Mouse (Mus musculus) liver, embryonic 16.5 days (tissue): ENCODE measurements around the gene Lamp1. TPM values are rescaled to one million over a fixed set of nuclear protein-coding genes. Genes with fewer than 3 reads are reported as not detected.

ENCODE experiments used
- ATAC-seq: fragments of 200-750 bp; cut with Nextera tagmentation; 2 replicates; pipeline ENCODE4 v1.8.0; 2017; ENCODE audit warnings: low read depth, mild to moderate bottlenecking, moderate number of reproducible peaks, moderate library complexity
- H3K27ac ChIP-seq: fragments of 300-500 bp; sonication (generic); 2 replicates; pipeline ENCODE4 v1.5.1; 2014; ENCODE audit warnings: mild to moderate bottlenecking, low read length
- H3K27me3 ChIP-seq: fragments of 300-500 bp; sonication (generic); 2 replicates; pipeline ENCODE4 v1.6.1; 2014; ENCODE audit warnings: low read depth, low read length, mixed read lengths; ENCODE audit not compliant: control insufficient read depth, insufficient read depth
- H3K36me3 ChIP-seq: fragments of 300-500 bp; sonication (generic); 2 replicates; pipeline ENCODE4 v1.6.1; 2014; ENCODE audit warnings: mild to moderate bottlenecking; ENCODE audit not compliant: control insufficient read depth, insufficient read depth
- H3K4me1 ChIP-seq: fragments of 300-500 bp; sonication (generic); 2 replicates; pipeline ENCODE4 v1.6.1; 2014; ENCODE audit warnings: low read depth, low read length, mixed read lengths; ENCODE audit not compliant: control insufficient read depth
- H3K4me2 ChIP-seq: fragments of 300-500 bp; sonication (generic); 2 replicates; pipeline ENCODE4 v1.6.1; 2014; ENCODE audit warnings: low read depth, low read length, mixed read lengths
- H3K4me3 ChIP-seq: fragments of 300-500 bp; sonication (generic); 2 replicates; pipeline ENCODE4 v1.5.1; 2014; ENCODE audit warnings: low read depth, mild to moderate bottlenecking, low read length
- H3K9ac ChIP-seq: fragments of 300-500 bp; sonication (generic); 2 replicates; pipeline ENCODE4 v1.6.1; 2014; ENCODE audit warnings: low read depth, low read length
- H3K9me3 ChIP-seq: fragments of 300-500 bp; sonication (generic); replicated peaks from 2 replicates; pipeline ENCODE4 v1.6.1; 2016; ENCODE audit warnings: low read length; ENCODE audit not compliant: control insufficient read depth
- WGBS: fragments of 180-500 bp; shearing (Covaris S2); extraction: QIAGEN DNeasy Blood & Tissue Kit; methylation state at CpG from one replicate; pipeline ENCODE4 v1.1.7; 2014; ENCODE audit not compliant: insufficient replicate concordance; 5-methylcytosine and 5-hydroxymethylcytosine counted together
- polyA plus RNA-seq: library from polyadenylated mRNA; unstranded; fragments of >200 nt; fragmentation: Nextera tagmentation; extraction: Ambion mirVana; gene quantifications from 2 replicates; pipeline ENCODE4 v1.2.1, GENCODE M21; 2015

The Lamp1 gene
- polyA plus RNA-seq, 1 experiment from 2014 or later: 197 TPM

DNA sequence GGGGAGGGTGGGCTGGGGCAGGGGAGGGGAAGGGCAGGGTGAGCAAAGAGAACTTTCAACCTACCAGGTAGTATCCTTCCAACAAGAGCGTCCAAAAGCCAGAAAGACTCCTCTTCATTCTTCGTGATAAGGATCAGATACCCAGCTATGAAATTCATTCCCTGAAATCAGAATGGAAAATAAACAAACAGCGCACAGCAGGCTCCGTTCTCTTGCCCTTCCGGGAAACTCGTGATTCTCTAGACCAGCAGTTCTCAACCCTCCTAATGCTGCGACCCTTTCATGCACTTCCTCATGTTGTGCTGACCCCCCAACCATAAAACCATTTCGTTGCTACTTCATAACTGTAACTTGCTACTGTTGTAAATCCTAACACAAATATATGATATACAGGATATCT, 27.9 kb downstream of the Lamp1 start:
- Histone ChIP-seq H3K4me1 (no peaks in the 10 kb centered on the region), H3K9ac (no peak overlapping the region), H3K27ac (no peak overlapping the region), H3K4me2 (no peak overlapping the region), H3K9me3 (no peaks in the 10 kb centered on the region), H3K36me3 (no peaks in the 10 kb centered on the region), H3K27me3 (no peaks in the 10 kb centered on the region), H3K4me3 (no peak overlapping the region)
- ATAC-seq: no peak
- 64% methylated on average over 8 of the region's 8 CpGs for WGBS

DNA sequence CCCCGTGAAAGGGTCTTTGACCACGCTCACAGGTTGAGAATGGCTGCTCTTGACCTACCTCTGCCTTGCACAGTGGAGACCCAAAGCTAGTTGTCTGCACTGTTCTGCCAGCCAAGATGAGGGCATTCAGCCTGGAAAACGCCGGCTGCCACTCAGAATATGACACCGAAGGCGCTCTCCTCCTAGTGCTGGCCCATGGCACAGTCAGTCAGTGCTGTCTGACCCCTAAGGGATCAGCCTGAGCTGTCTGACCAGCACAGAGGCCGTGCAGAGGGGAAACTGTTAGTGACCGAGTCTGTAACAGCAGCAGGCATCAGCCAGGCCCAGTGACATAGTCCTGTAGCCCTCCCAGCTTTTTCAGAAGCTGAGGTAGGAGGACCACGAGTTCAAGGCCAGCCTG, 28.3 kb downstream of the Lamp1 start:
- Histone ChIP-seq H3K36me3 (no peaks in the 10 kb centered on the region), H3K9me3 (no peaks in the 10 kb centered on the region), H3K9ac (no peak overlapping the region), H3K27ac (no peak overlapping the region), H3K4me1 (no peaks in the 10 kb centered on the region), H3K4me2 (no peak overlapping the region), H3K4me3 (no peak overlapping the region), H3K27me3 (no peaks in the 10 kb centered on the region)
- ATAC-seq: no peak
- WGBS: 69% methylated on average over 9 of the region's 9 CpGs

DNA sequence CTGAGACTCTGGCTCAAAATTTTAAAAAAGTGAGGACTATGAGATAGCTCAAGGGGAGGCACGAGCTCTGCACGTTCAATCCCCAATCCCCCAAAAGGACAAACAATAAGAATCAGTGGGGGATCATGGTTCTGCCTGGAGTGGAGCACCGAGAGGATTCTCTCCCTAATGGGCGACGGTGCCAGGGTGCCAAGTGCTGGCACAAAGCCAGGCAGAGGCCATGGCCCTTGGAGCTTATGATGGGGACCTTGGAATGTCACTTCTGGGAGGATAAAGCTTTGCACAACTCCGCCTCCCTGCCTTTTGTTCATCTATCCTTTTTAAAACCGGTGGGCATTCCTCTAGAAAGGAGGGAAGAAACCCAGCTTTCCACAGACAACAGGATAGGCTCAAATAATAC, 28.7 kb downstream of the Lamp1 start:
- Histone ChIP-seq H3K4me3 (no peak overlapping the region), H3K9me3 (no peaks in the 10 kb centered on the region), H3K4me1 (no peaks in the 10 kb centered on the region), H3K27me3 (no peaks in the 10 kb centered on the region), H3K4me2 (no peak overlapping the region), H3K36me3 (no peaks in the 10 kb centered on the region), H3K9ac (no peak overlapping the region), H3K27ac (no peak overlapping the region)
- no peak for ATAC-seq
- 63% methylated on average over 7 of the region's 7 CpGs for WGBS

DNA sequence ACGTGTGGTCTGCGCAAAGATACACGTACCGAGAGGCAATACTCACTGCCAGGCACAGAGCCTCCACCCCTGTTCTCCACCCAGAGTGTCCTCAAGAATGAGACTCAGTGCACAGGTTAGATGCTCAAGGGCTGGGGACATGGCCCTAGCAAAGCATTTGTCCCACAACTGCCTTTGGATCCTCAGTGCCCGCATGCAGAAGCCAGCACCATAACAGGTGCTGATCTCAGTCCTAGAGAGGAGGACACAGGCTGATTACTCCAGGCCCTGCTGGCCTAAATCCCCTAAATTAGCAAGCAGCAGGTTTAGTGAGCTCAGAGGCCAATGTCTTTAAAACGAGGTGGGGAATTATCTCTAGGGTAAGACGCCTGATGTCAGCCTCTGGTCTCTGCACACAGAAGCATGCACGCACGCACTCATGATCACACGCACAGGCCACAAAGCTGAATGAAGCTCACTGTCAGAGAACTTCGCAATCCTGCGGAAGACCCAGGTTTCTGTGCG, 29.1 kb downstream of the Lamp1 start:
- WGBS: 80% methylated on average over 13 of the region's 13 CpGs
- Histone ChIP-seq H3K27me3 (no peaks in the 10 kb centered on the region), H3K27ac (no peak overlapping the region), H3K36me3 (no peaks in the 10 kb centered on the region), H3K4me1 (no peaks in the 10 kb centered on the region), H3K4me2 (no peak overlapping the region), H3K9ac (no peak overlapping the region), H3K4me3 (no peak overlapping the region), H3K9me3 (no peaks in the 10 kb centered on the region)
- ATAC-seq: no peak

DNA sequence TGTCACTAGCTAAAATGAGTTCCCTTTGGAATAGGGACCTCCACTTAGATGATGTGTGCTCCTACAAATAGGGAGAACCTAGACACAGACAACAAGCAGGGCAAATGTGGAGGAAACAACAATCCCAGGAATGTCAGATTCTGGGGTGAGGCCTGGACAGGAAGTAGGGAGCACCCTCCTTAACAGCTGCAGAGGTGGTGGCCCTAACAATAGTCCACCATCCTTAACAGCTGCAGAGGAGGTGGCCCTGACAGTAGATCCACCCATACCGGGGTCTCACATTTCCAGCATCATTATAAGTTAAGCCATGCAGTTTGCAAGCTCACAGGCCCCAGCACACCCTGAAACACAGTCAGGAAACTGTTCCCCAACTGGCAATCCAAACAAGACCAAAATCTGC, 29.9 kb downstream of the Lamp1 start:
- ATAC-seq: no peak
- H3K4me3 ChIP-seq: no peak overlapping the region
- no peak overlapping the region for H3K4me2 ChIP-seq
- no peaks in the 10 kb centered on the region for H3K4me1 ChIP-seq
- H3K27ac ChIP-seq: no peak overlapping the region
- no peak overlapping the region for H3K9ac ChIP-seq
- no peaks in the 10 kb centered on the region for H3K9me3 ChIP-seq
- no peaks in the 10 kb centered on the region for H3K27me3 ChIP-seq
- H3K36me3 ChIP-seq: no peaks in the 10 kb centered on the region
- WGBS: 83% methylated on average over 1 of the region's 1 CpGs

DNA sequence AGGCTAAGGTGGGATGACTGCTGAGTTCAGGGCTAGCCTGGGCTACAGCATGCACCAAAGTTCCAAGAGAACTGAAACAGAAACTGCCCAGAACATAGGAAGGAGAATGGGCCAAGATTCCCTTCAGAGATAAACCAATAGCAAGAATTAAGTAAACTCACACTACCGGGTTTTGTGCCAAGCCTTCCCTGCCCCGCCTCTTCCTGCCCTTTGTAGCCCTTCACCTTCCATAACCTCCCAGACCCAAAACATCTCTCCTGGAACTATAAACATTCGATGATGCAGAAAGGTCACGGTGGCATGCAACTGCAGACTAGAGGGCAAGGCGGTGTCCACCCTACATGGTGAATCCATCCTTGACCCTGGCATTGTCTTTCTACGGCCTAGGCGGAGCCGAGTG, 31.3 kb downstream of the Lamp1 start:
- Histone ChIP-seq H3K36me3 (no peaks in the 10 kb centered on the region), H3K27me3 (no peaks in the 10 kb centered on the region), H3K4me2 (no peak overlapping the region), H3K9me3 (no peaks in the 10 kb centered on the region), H3K27ac (no peak overlapping the region), H3K9ac (no peak overlapping the region), H3K4me1 (no peaks in the 10 kb centered on the region), H3K4me3 (no peak overlapping the region)
- no peak for ATAC-seq
- 84% methylated on average over 8 of the region's 8 CpGs for WGBS

DNA sequence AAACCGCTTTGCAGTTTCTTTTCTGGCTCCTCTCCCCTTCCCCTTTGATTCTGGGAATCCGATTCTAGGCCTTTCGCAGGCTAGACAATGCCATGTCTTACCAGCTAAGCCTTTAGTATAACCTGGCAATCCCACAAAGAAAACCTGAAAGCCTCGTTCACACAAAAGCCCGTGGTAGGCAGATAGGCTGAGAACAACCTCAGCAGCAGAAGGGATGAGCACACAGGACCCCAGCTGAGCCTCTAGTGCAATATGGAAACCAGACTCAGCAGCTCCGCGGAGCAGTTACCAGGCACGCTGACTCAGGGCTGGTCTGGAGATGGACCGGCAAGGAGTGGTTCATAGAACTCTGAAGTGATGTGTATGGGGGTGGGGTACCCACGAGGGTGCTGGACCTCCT, 35.9 kb downstream of the Lamp1 start:
- no peak overlapping the region for H3K27ac ChIP-seq
- peaks cover 8% of the 10 kb centered on the region for H3K4me1 ChIP-seq
- WGBS: 60% methylated on average over 10 of the region's 10 CpGs
- no peak overlapping the region for H3K4me2 ChIP-seq
- ATAC-seq: no peak
- H3K4me3 ChIP-seq: no peak overlapping the region
- no peak overlapping the region for H3K9ac ChIP-seq
- no peaks in the 10 kb centered on the region for H3K36me3 ChIP-seq
- H3K9me3 ChIP-seq: no peaks in the 10 kb centered on the region
- H3K27me3 ChIP-seq: 0 out of 2 replicates have a peak, but pooled peaks cover 2% of the 10 kb centered on the region

DNA sequence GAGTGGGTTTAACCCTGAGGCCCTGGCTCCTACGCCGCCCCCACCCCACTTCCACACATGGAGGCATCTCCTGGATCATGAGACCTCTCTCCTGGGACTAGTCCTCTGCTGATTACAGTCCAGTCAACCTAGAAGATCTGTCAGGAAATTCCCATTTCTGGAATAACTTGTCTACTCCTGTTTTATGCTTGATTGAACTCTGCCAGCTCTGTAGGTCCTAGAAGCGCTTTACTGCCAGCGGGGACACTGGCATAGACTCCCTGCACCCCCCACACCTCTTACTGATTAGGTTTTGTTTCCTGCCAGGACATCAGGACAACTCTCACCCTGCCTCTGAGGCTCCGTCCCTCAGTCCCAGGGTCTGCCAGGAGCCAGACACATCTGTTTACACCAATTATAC, 38.5 kb downstream of the Lamp1 start:
- WGBS: 79% methylated on average over 5 of the region's 5 CpGs
- no peak for ATAC-seq

DNA sequence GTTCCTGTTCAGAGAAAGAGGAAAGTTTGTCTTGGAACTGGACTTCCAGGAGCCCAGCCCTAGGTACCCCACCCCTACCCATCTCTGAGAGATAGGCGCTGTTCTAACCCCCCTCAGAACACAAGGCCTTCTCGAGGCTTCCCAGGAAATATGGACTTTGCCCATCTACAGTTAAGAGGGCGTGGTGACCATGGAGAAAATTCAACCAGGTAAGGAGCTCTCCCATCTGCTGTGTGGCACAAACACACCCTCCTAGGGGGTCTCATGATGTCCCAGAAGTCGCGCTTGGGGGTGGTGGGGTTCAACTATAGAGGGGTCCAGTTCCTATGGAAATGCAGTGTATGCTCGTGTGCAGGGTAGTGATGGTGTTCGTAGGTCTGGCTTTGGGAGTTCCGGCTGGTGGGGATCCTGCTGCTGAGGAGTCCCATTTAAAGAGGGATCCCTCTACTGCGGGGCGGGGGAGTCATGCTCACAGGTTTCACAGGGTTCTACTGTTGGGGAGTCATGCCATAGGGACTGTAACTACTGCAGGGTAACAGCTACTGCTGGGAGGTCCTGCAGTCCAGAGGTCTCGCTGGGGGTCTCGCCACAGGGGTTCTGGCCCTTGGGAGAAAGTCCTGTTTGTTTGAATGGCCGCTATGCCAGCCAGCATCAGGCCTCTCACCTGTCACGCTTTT, 40.6 kb downstream of the Lamp1 start:
- peak overlapping the region; percentile 86 for H3K4me3 ChIP-seq
- H3K4me2 ChIP-seq: peak overlapping the region; percentile 94
- no peak for ATAC-seq
- H3K9me3 ChIP-seq: no peaks in the 10 kb centered on the region
- WGBS: 31% methylated on average over 14 of the region's 14 CpGs
- H3K36me3 ChIP-seq: no peaks in the 10 kb centered on the region
- H3K4me1 ChIP-seq: peaks cover 26% of the 10 kb centered on the region
- H3K9ac ChIP-seq: peak overlapping the region; percentile 87
- peaks cover 3% of the 10 kb centered on the region; the same call in 1 of the 2 replicates for H3K27me3 ChIP-seq
- no peak overlapping the region for H3K27ac ChIP-seq

More for the DNA sequence above, 38.5 kb downstream of the Lamp1 start:
- no peak overlapping the region for H3K27ac ChIP-seq
- H3K4me2 ChIP-seq: no peak overlapping the region
- no peaks in the 10 kb centered on the region for H3K36me3 ChIP-seq
- H3K4me3 ChIP-seq: no peak overlapping the region
- no peak overlapping the region for H3K9ac ChIP-seq
- peaks cover 12% of the 10 kb centered on the region for H3K4me1 ChIP-seq
- no peaks in the 10 kb centered on the region for H3K9me3 ChIP-seq
- peaks cover 3% of the 10 kb centered on the region; the same call in 1 of the 2 replicates for H3K27me3 ChIP-seq
